Mouse (Mus musculus) heart, embryonic 10.5 days (tissue): ENCODE measurements around the gene Zfp853. TPM values are rescaled to one million over a fixed set of nuclear protein-coding genes. Genes with fewer than 3 reads are reported as not detected.

Experiments
- DNase-seq: peaks from one replicate; pipeline ENCODE4 v3.0.0-alpha.2; 2017; ENCODE audit warnings: low spot score
- H3K27ac ChIP-seq: fragments of 300-500 bp; sonication (generic); 2 replicates; pipeline ENCODE4 v1.5.1; 2016; ENCODE audit warnings: mild to moderate bottlenecking
- H3K27me3 ChIP-seq: fragments of 300-500 bp; sonication (generic); 2 replicates; pipeline ENCODE4 v1.6.1; 2016; ENCODE audit warnings: mild to moderate bottlenecking; ENCODE audit not compliant: poor library complexity, insufficient read depth, severe bottlenecking
- H3K36me3 ChIP-seq: fragments of 300-500 bp; sonication (generic); 2 replicates; pipeline ENCODE4 v1.6.1; 2016; ENCODE audit warnings: mild to moderate bottlenecking, moderate library complexity
- H3K4me1 ChIP-seq: fragments of 300-500 bp; sonication (generic); 2 replicates; pipeline ENCODE4 v1.6.1; 2016; ENCODE audit warnings: mild to moderate bottlenecking
- H3K4me3 ChIP-seq: fragments of 300-500 bp; sonication (generic); 2 replicates; pipeline ENCODE4 v1.5.1; 2016; ENCODE audit warnings: mild to moderate bottlenecking, moderate library complexity
- H3K9me3 ChIP-seq: fragments of 300-500 bp; sonication (generic); 2 replicates; pipeline ENCODE4 v1.6.1; 2016; ENCODE audit warnings: mild to moderate bottlenecking, moderate library complexity
- WGBS: fragments of 180-500 bp; shearing (Covaris S2); methylation state at CpG from one replicate; pipeline ENCODE4 v1.1.7; 2016; 5-methylcytosine and 5-hydroxymethylcytosine counted together
- polyA plus RNA-seq: library from polyadenylated mRNA; unstranded; fragments of >200 nt; fragmentation: Nextera tagmentation; extraction: Ambion mirVana; gene quantifications from 2 replicates; pipeline ENCODE4 v1.2.1, GENCODE M21; 2016

The Zfp853 gene
- polyA plus RNA-seq, 1 experiment from 2014 or later: not detected

GRCm38 (mm10) chr5:143287774-143288328, 5.6 kb downstream of the Zfp853 start:
- H3K4me3 ChIP-seq: peak overlapping the region; percentile 57
- H3K27me3 ChIP-seq: peaks cover 96% of the 10 kb centered on the region
- no peak for DNase-seq
- 2% methylated on average over 48 of the region's 48 CpGs for WGBS
- no peaks in the 10 kb centered on the region for H3K36me3 ChIP-seq
- peaks cover 20% of the 10 kb centered on the region for H3K4me1 ChIP-seq
- no peaks in the 10 kb centered on the region for H3K9me3 ChIP-seq
- H3K27ac ChIP-seq: no peak overlapping the region

- WGBS: 47% methylated on average over 6 of the region's 6 CpGs
Measured at GRCm38 (mm10) chr5:143284762-143285161, 8.7 kb downstream of the Zfp853 start.

DNA sequence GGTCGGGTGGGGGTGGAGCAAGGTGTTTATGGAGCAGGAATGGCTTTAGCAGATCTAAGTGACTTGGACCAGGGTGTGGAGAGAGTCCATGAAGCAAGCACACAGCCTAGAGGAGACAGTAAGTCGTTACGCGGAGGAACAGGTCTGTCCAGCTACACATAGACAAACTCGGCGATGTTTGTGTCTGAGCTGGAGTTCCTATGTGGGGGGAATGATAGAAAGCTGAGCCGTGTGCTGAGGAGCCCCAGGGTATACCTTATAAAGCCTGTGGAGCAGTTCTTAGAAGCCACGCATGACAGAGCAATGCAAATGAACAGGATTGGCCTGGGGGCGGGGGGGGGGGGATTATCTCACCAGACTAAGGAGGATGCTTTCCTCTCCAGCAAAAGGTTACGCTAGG, 14.2 kb downstream of the Zfp853 start:
- H3K9me3 ChIP-seq: no peaks in the 10 kb centered on the region
- H3K4me1 ChIP-seq: no peaks in the 10 kb centered on the region
- no peaks in the 10 kb centered on the region for H3K36me3 ChIP-seq
- 47% methylated on average over 10 of the region's 10 CpGs for WGBS
- DNase-seq: no peak
- no peak overlapping the region for H3K4me3 ChIP-seq
- peaks cover 81% of the 10 kb centered on the region for H3K27me3 ChIP-seq
- no peak overlapping the region for H3K27ac ChIP-seq

More at GRCm38 (mm10) chr5:143284762-143285161, 8.7 kb downstream of the Zfp853 start:
- Histone ChIP-seq H3K36me3 (no peaks in the 10 kb centered on the region), H3K4me1 (peaks cover 16% of the 10 kb centered on the region), H3K4me3 (no peak overlapping the region), H3K9me3 (no peaks in the 10 kb centered on the region), H3K27ac (no peak overlapping the region), H3K27me3 (peaks cover 88% of the 10 kb centered on the region)
- no peak for DNase-seq

- DNase-seq: no peak
- WGBS: 53% methylated on average over 5 of the region's 5 CpGs
- Histone ChIP-seq H3K27me3 (peaks cover 66% of the 10 kb centered on the region), H3K36me3 (no peaks in the 10 kb centered on the region), H3K4me1 (peaks cover 5% of the 10 kb centered on the region; the same call in 1 of the 2 replicates), H3K9me3 (no peaks in the 10 kb centered on the region), H3K4me3 (no peak overlapping the region), H3K27ac (no peak overlapping the region)
Measured at GRCm38 (mm10) chr5:143275761-143276160, 17.7 kb downstream of the Zfp853 start.

DNA sequence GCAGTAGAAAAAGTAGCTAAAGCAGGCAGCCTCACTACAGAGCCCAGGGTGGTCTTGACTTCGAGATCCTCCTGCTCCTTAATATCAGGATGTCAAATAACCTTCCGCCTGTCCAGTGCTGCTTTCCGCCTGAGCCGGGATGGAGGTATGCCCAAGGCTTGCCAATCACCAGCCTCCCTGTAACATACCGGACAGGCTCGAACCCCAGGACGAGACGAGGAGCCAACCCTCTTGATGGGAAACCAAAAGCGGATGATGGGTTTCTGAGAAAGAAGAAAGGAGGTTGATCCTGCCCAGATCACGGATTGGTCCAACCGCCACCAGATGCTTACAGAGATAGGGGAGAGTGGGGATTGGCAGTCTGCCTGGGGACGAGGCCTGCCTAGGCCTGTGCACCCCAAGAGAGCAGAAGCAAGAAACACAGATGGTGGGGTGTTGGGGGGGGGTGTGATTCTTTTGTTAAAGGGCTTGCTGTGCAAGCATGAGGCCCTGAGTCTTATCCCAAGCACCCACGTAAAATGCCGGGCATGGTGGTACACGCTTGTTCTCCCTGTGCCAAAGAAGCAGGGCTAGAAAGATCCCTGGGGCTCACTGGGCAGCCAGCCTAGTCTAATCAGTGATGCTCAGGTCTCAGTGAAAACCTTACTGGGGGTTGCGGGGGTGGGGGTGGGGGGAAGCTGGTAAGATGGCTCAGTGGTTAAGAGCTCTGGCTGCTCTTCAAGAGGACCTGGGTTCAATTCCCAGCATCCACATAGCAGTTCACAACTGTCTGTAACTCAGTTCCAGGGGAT, 20.7 kb downstream of the Zfp853 start:
- H3K27me3 ChIP-seq: peaks cover 41% of the 10 kb centered on the region
- H3K4me3 ChIP-seq: no peak overlapping the region
- no peak overlapping the region for H3K27ac ChIP-seq
- no peaks in the 10 kb centered on the region for H3K9me3 ChIP-seq
- peaks cover 23% of the 10 kb centered on the region for H3K4me1 ChIP-seq
- WGBS: 84% methylated on average over 16 of the region's 16 CpGs
- DNase-seq: no peak
- no peaks in the 10 kb centered on the region for H3K36me3 ChIP-seq

GRCm38 (mm10) chr5:143272108-143272507, 21.3 kb downstream of the Zfp853 start:
- Histone ChIP-seq H3K9me3 (no peaks in the 10 kb centered on the region), H3K27ac (no peak overlapping the region), H3K27me3 (peaks cover 35% of the 10 kb centered on the region), H3K36me3 (no peaks in the 10 kb centered on the region), H3K4me3 (no peak overlapping the region), H3K4me1 (peaks cover 23% of the 10 kb centered on the region)
- WGBS: 77% methylated on average over 3 of the region's 3 CpGs
- DNase-seq: no peak

GRCm38 (mm10) chr5:143271642-143272041, 21.8 kb downstream of the Zfp853 start:
- H3K36me3 ChIP-seq: no peaks in the 10 kb centered on the region
- DNase-seq: no peak
- H3K27me3 ChIP-seq: peaks cover 30% of the 10 kb centered on the region; the same call in 1 of the 2 replicates
- no peaks in the 10 kb centered on the region for H3K9me3 ChIP-seq
- H3K4me1 ChIP-seq: peaks cover 23% of the 10 kb centered on the region
- WGBS: 71% methylated on average over 6 of the region's 6 CpGs
- H3K27ac ChIP-seq: no peak overlapping the region
- no peak overlapping the region for H3K4me3 ChIP-seq

DNA sequence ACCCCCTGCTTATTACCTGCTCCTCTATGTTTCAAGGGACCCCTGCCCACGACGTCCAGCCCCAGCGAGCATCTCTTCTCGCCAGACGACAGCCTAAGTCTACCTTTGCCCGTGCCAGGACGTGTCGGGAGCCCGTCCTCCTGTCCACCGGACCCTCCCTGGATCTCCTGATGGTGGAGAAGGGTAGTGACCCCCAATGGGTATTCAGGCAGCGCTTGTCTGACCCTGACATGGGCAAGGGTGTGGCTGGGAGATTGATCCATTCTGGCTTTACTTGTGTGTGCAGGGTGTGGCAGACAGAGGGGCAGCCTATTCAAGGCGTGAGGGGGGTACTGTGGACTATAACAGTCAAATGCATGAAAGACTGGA, 23.3 kb downstream of the Zfp853 start:
- peak overlapping the region; percentile 97 for H3K4me3 ChIP-seq
- H3K27me3 ChIP-seq: peaks cover 17% of the 10 kb centered on the region; the same call in 1 of the 2 replicates
- H3K9me3 ChIP-seq: no peaks in the 10 kb centered on the region
- H3K4me1 ChIP-seq: peaks cover 23% of the 10 kb centered on the region
- H3K36me3 ChIP-seq: no peaks in the 10 kb centered on the region
- peak overlapping the region; percentile 97 for H3K27ac ChIP-seq
- WGBS: 5% methylated on average over 12 of the region's 12 CpGs
- no peak for DNase-seq

DNA sequence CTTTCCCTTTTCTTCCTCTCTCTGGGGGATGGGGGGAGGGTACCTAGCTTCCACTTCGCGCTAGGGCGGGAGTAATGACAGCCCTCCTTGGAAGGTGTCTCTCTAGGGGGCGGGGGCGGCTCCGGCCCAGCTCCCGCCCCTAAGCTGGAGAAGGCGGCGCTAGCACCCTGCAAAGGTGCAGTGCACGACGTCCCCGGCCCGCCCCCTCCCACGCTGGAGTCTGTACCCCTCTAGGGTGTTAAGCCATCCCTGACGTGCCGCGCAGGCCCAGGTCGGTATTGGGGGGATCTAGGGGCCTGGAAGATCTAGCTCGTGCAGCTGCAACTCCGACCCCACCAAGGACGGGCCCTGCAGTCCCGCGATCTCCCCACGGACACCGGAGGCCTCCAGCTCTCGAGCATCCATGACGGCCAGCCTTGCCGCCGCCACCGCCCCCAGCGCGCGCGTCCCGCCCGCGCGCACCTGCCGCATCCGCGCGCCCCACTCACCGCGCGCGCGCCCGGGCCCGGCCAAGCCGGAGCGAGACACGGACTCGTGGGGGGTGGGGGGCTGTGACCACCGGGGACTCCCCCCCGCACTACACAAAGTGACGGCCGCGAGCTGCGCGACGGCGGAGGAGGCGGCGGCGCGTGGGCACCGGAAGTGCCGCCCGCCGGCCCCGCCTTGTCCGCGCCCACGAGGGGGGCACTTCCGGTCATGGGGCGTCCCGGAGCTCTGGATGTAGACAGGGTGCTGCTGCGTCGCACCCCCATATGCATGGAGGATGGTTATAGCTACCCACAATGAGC, 23.9 kb downstream of the Zfp853 start, which contains the start of gene Zfp316:
Zfp316 (minus strand) TSS at position 660 of the 788 bp plus-strand sequence.
- Histone ChIP-seq H3K4me3 (peak within 1 kb of the TSS; percentile 97), H3K9me3 (no peaks in the 10 kb centered on the region), H3K4me1 (peaks cover 23% of the 10 kb centered on the region), H3K27me3 (peaks cover 11% of the 10 kb centered on the region; the same call in 1 of the 2 replicates), H3K36me3 (peaks cover 4% of the 10 kb centered on the region; the same call in 1 of the 2 replicates), H3K27ac (peak within 1 kb of the TSS; percentile 97)
- DNase-seq: peak; percentile 83
- WGBS: under 1% methylated on average over 79 of the region's 79 CpGs

- 26% methylated on average over 8 of the region's 8 CpGs for WGBS
- H3K27ac ChIP-seq: peak overlapping the region; percentile 97
Measured at GRCm38 (mm10) chr5:143268985-143269362, 24.4 kb downstream of the Zfp853 start.

DNA sequence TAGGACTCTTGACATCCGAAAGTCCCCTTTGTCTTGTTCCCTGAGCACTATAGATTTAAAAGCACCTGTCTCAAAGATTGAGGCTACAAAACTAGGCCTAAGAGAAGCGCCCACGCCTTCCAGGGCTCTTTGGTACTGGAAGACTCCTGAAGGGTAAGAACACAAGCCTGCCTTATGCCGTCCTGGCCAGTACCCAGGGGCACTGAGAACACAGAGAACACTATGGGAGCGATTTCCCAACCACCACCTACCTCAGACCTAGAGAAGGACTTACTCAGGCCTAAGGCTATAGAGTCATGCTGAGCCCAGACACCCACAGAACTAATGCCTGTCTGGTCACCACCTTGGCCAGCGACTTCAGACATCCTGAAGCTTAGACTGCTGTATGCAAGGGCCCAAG, 26.6 kb downstream of the Zfp853 start:
- peaks cover 31% of the 10 kb centered on the region for H3K36me3 ChIP-seq
- peaks cover 23% of the 10 kb centered on the region for H3K4me1 ChIP-seq
- no peak overlapping the region for H3K27ac ChIP-seq
- 80% methylated on average over 6 of the region's 6 CpGs for WGBS
- DNase-seq: no peak
- peaks cover 15% of the 10 kb centered on the region; the same call in 1 of the 2 replicates for H3K27me3 ChIP-seq
- H3K9me3 ChIP-seq: no peaks in the 10 kb centered on the region
- no peak overlapping the region for H3K4me3 ChIP-seq

More at GRCm38 (mm10) chr5:143268985-143269362, 24.4 kb downstream of the Zfp853 start:
- Histone ChIP-seq H3K9me3 (no peaks in the 10 kb centered on the region), H3K4me3 (peak overlapping the region; percentile 97), H3K27me3 (0 out of 2 replicates have a peak, but pooled peaks cover 8% of the 10 kb centered on the region), H3K4me1 (peaks cover 23% of the 10 kb centered on the region), H3K36me3 (peaks cover 10% of the 10 kb centered on the region)
- no peak for DNase-seq

- Histone ChIP-seq H3K27ac (no peak overlapping the region), H3K27me3 (peaks cover 15% of the 10 kb centered on the region; the same call in 1 of the 2 replicates), H3K4me3 (no peak overlapping the region), H3K9me3 (no peaks in the 10 kb centered on the region), H3K4me1 (peaks cover 15% of the 10 kb centered on the region), H3K36me3 (peaks cover 42% of the 10 kb centered on the region)
- no peak for DNase-seq
- 55% methylated on average over 1 of the region's 1 CpGs for WGBS
Measured at GRCm38 (mm10) chr5:143265409-143265808, 28.0 kb downstream of the Zfp853 start.
